Mouse (Mus musculus): ENCODE measurements around the gene Gpat3.
A peak's percentile ranks its signal among the peaks of the same experiment; 100 is the strongest.

The Gpat3 gene

GRCm38 (mm10) chr5:100845485-100845847 lies at the start of gene Gpat3:
TSS of gene Gpat3 (plus strand) at chr5:100845713.
- DNase-seq (ENCODE audit: low read depth, low spot score) = no peak

- peak; percentile 90 for DNase-seq (ENCODE audit: low read depth, low spot score)
These were observed 47.2 kb upstream of the Gpat3 start, which contains the start of the genes Helq and Mrps18c for GRCm38 (mm10) chr5:100798165-100798860. TSS of gene Helq (minus strand) at chr5:100798598. TSS of gene Mrps18c (plus strand) at chr5:100798627.

GRCm38 (mm10) chr5:100818341-100818740 lies 27.2 kb upstream of the Gpat3 start:
- DNase-seq (ENCODE audit: low read depth, low spot score) = no peak

DNA sequence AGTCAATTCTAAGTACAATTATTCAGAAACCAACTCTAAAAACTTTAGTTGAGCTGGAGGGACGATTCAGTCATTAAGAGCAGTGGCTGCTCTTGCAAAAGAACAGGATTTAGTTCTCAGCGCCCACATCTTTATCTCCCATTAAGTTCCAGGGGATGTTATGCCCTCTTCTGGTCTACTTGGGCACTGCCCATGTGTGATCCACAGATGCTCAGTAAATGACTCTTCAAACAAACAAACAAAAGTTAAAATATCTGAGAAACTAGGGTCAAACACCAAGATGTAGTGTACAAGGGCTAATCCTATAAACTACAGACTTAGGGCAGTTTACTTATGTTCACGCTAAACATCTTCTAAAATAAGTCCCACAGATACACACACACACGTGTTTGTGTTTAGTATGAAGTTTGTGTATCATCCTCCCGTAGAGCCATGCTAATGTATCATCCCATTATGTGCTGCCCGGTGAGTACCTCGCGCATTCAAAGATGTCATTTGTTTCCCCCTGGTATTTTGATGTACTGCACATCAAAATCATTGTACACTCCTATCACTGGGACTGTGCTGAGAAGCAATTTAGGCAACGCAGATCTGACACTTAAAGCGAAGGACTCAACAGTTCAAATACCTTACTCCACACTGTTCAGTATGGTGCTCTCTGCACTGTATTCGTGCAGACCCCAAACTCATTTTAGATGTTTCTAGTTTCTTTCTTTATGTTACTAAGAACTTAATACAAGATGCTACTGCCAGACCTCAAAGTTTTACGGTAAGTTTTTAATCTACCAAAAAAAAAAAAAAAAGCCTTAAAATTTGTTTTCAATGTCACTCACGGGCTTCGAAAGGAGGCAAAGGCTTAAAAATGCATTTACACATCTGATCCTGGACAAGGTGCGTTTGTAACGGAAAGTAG lies 25.7 kb upstream of the Gpat3 start:
- no peak for DNase-seq (ENCODE audit: low read depth, low spot score)

GRCm38 (mm10) chr5:100820483-100821184 lies 24.9 kb upstream of the Gpat3 start, which contains the start of gene Abraxas1:
TSS of gene Abraxas1 (minus strand) at chr5:100820965.
- peak; percentile 71 for DNase-seq (ENCODE audit: low read depth, low spot score)

DNA sequence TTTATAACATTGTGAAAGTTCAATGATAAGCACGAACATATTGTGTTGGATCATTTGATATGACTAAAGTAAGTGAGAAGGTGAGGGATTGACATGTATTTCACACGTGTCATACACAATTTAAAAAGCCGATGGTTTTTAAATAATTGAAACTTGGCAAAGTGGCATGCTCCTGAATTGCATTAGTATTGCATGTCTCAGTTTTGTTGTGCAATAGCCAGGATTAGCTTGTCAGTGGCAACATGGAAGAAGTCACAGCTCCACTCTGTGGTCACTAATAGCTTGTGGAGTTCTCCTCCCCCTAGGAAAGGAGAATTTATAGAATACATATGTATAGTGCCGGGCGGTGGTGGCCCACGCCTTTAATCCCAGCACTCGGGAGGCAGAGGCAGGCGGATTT lies 24.1 kb upstream of the Gpat3 start:
- DNase-seq (ENCODE audit: low read depth, low spot score) = no peak

GRCm38 (mm10) chr5:100822826-100823225 lies 22.7 kb upstream of the Gpat3 start:
- no peak for DNase-seq (ENCODE audit: low read depth, low spot score)

DNA sequence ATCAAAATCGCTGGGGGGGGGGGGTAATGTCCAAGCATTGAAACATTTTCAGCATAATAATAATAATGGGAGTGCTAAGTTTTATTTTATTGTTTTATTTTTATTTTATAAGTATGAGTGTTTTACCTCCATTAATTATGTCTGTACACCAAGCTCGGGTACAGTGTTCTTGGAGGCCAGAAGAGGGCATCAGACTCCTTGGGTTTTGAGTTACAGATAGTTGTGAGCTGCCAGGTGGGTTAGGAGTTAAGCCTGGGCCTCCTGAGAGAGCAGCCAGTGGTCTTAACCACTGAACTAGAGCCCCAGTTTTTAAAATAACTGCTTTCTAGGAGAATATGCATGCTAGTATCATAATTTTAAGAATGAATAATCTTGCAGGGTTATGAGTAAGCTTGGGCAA lies 19.5 kb upstream of the Gpat3 start:
- DNase-seq (ENCODE audit: low read depth, low spot score) = no peak

DNA sequence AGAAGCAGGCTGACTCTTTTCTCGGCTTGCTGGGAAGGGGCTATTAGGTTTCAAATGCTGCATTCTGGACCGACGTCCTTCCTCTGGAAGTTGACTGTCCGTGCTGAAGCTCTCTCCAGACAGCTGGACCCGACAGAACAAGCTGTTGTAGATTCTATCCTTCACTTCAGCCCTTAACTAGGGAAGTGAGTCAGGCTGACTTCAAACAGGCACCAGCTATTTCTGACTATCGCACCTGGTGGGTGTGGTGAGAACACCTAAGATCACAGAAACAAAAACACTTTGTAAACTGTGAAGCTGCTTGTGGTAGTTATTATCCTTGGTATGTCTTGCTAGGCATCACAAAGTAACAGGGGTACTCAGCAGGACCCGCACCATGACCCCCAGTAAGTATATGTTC lies 19.0 kb upstream of the Gpat3 start:
- no peak for DNase-seq (ENCODE audit: low read depth, low spot score)

GRCm38 (mm10) chr5:100828701-100829100 lies 16.8 kb upstream of the Gpat3 start:
- DNase-seq (ENCODE audit: low read depth, low spot score) = no peak

DNA sequence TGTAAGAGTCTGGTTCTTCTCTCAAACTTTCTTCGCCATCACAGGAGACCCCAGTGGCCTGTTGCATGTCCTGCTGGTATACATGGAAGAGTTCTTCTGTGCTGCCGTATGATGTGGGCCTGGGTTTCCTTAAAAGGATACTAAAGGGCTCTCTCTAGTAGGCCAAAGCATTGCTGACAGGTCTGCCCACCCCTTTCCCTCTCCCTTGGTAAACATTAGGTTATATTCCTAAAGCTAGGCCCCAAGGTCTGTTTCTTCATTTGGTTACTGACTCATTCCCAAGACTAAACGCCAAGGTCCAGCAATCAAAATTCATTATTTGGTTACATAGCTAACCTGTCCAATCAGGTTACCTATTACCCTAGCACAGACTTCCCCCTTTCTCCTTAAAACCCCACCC lies 12.8 kb upstream of the Gpat3 start:
- DNase-seq (ENCODE audit: low read depth, low spot score) = no peak

DNA sequence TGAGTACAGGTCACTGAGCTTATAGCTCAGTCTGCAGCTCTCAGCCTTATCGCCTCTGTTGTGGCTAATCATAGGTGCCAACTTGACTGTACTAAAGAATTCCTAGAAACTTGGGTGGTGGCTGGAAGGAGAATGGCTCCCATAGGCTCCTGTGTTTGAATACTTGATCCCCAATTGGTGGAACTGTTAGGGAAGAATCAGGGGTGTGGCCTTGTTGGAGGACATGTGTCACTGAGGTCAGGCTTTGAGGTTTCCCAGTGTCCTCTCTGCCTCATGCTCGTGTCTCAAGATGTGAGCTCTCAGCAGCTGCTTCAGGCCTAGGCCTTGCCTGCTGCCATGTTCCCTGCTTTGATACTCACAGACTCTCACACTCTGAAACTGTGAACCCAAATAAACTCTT lies 11.7 kb upstream of the Gpat3 start:
- no peak for DNase-seq (ENCODE audit: low read depth, low spot score)

DNA sequence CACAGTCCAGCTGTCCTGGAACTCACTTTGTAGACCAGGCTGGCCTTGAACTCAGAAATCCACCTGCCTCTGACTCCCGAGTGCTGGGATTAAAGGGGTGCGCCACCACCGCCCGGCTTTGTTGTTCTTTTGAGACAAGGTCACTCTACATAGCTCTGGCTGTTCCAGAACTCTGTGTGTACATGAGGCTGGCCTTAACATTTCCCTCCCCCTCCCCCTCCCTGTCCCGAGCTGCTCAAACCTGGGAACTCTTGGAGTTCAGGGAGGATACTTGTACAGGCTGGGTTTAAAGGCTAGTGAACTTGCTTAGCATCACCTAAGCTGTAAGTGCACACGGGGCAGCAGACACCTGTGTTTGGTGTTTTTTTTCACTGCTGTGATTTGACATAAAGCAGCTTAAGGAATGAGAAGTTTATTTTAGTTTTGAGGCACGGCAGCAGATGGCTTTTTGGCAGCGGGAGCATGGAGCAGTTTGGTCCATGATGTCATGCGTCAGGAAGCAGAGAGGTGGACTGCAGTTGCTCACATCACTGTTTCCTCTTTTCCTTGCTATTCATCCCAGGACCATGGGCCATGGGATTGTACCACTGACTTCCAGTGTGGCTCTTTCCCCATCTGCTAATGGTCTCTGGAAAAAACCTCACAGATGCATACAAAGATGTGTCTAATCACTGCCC lies 9.5 kb upstream of the Gpat3 start:
- DNase-seq (ENCODE audit: low read depth, low spot score) = no peak

- no peak for DNase-seq (ENCODE audit: low read depth, low spot score)
These were observed 7.6 kb upstream of the Gpat3 start for GRCm38 (mm10) chr5:100837907-100838306.

DNA sequence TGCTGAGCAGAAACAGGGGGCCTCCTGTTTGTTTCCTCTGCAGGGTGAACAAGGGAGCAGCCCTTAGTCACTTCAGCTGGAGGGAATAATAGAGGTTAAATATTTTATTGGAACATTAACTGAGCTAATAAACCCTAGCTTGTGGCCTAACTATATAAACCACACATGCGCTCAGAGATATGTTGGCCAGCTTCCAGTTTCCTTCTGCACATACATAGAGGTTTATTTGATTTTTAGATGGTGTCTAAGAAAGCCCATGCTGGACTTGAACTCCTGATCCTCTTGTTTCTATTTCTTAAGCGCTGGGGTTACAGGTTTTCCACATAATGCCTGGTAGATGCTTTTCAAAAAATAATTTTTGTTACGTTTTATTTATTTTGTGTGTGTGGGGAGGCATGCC lies 1.0 kb upstream of the Gpat3 start:
- no peak for DNase-seq (ENCODE audit: low read depth, low spot score)

- no peak for DNase-seq (ENCODE audit: low read depth, low spot score)
These were observed 510 bp downstream of the Gpat3 start for GRCm38 (mm10) chr5:100845848-100846598.

GRCm38 (mm10) chr5:100846599-100846920 lies 1.0 kb downstream of the Gpat3 start:
- DNase-seq (ENCODE audit: low read depth, low spot score) = no peak

DNA sequence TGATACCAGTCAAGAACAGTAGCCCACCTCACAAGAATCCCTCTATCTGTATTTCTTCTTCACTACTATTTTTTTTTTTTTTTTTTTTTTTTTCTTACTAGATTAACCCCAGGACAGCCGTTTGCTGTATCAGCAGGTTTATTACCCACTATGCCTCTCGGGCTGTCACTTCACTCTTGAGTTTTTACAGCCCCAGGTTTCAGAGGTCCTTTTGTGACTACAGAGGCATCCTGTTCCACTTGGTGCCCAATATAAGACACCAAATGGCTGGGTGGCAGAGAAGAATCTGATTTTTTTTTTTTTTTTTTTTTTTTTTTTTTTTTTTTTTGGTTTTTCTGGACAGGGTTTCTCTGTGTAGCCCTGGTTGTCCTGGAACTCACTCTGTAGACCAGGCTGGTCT lies 1.6 kb downstream of the Gpat3 start:
- no peak for DNase-seq (ENCODE audit: low read depth, low spot score)

DNA sequence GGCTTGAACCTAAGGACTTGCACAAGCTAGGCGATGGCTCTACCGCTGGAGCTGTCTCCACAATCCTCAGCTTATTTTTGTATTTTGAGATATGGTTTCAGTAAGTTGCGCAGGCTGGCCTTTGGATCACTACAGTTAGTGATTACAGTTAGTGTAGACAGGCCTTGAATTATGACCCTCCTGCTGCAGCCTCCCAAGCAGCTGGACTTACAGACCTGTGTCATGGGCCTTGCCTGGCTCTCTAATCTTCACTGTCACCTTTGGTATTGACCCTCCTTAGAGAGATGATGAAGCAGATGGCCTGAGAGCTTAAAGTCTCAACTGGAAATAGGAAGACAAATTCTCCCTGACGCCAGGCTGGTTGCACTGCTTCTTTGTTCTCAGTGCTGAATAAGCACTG lies 8.4 kb downstream of the Gpat3 start:
- no peak for DNase-seq (ENCODE audit: low read depth, low spot score)

GRCm38 (mm10) chr5:100856552-100856951 lies 11.0 kb downstream of the Gpat3 start:
- DNase-seq (ENCODE audit: low read depth, low spot score) = no peak

DNA sequence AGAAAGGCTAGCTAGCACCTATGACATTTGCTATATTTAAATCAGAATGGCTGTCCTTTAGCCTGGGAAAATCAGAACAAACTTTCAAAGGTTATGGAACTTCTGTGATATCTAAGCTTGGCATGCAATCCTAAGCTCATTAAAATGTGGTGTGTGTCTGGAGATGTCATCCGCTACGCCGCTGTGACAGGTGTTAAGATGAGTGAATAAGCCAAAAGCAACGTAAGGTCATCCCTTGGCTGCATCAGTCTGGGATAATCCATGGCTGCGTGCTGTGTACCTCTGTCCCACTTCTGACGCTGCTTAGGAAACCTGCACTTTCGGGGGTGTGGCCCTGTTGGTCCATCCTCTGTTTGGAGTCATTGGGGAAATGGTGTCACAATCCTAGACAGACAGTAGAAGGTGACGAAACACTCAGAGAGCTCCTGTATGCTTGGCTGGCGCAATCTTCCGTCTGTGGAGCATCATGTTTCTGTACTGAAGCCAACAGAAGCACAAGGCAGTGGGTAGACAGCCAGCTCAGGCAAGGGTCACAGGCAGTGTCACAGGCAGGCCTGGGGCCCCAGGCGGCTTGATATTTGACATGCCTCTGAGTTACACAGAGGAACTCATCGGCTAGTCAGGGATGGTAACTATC lies 15.0 kb downstream of the Gpat3 start:
- DNase-seq (ENCODE audit: low read depth, low spot score) = no peak

Data from retina, adult 2 months (tissue).